Mouse (Mus musculus) frontal cortex, postnatal 14 days (tissue): ENCODE measurements around the gene Gm12185.
"Not testable (repeated sequence)": the region's sequence is repeated elsewhere in the genome, so short reads cannot be mapped to it uniquely, and the experiment has no call there.

ENCODE experiments used
- DNase-seq, 2 experiments: peaks; one replicate each; pipeline ENCODE4 v3.0.0; 2022; ENCODE audit warnings: low spot score in 2 of 2

Gene Gm12185

DNA sequence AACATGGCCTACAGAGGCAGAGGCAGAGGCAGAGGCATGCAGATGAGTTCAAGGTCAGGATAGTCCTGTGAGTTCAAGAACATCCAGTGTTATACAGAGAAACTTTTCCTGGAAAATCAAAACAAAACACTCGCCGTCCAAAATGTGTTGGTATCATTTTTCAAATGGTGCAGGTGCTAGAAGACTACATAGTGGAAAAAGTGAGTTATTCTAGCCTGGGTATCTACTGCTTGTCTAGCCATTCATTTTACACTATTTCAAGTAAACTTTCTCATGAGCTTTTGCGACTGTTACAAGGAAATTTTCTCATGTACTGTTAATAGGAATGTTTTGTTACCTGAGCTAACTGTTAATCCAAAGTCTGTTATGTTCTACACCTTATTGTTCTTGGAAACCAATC is 73.6 kb downstream of the Gm12185 start:
- no peak for DNase-seq

DNA sequence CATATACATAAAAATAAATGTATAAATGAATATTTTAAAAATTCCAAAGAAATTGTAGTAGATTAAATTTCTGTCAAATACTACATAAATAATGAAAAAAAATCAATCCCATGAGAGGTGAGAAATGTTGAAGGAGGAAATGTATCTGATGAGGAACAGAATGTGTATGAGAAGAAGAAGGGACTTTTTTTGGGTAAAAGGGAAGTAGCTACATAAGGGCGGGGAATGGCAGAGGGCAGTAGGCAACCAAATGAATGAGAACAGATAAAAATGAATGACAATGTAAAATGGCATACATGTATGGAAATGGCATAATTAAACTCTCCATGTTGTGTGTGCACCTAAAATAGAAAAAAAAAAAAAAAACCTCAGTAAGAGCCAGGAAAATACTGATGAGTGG is 78.4 kb downstream of the Gm12185 start:
- DNase-seq, result no peak

DNA sequence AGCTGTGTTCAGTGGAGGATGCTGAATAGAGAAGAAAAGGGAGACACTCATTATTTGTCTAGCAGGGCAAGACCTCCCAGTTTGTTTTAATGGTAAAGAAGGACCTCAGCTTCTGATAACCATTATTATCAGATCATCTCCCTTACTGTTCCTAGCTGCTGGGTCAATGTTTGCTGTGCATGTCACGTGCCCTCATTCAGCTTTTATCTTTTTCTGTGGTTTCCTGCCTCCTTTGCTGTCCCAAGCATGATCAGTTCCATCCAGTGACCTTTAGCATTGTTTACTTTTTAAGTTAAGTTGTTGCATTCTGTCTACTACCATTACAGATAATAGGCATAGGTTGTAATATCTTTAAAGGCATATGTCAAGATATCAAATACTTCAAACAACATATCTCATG is 83.6 kb downstream of the Gm12185 start:
- no peak for DNase-seq

DNA sequence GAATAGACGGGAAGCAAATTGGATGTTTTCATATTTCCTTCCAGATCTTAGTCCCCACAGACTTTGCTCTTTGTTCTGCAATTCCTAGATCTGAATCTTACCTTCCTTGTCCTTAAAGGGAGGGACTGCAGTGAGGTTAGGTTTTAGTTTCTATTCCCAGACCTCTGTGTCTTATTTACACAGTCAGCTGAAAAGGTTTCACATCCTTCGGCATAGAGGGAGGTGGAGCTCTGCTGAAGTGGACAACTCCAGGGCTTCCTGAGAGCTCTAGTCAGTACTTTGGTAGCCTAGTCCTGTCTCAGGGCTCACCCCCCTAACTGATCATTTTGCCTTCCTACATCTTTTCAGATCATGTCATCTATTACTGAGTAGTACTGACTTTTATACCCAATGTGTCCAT is 90.0 kb downstream of the Gm12185 start, which contains the start of gene Gm5431:
TSS of gene Gm5431 (minus strand) at position 194 of the 400 bp plus-strand sequence.
- no peak for DNase-seq

DNA sequence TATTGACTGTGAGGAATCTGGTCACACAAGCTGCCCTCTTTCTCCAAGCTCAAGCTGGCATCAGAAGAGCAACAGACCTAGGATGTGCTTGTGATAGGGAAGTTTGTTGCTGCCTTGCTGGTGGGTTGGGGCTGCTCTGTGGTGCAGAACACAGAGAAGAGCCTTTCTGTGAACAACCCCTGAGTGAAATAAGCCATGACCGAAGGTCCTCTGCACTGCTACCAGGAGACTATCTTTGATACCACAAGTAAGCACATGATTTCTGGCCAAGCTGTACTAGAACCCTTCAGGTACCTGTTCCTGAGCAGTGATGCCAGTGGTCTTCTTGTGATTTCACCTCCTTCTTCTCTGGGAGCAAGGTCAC is 90.5 kb downstream of the Gm12185 start:
- not testable (repeated sequence) for DNase-seq

DNA sequence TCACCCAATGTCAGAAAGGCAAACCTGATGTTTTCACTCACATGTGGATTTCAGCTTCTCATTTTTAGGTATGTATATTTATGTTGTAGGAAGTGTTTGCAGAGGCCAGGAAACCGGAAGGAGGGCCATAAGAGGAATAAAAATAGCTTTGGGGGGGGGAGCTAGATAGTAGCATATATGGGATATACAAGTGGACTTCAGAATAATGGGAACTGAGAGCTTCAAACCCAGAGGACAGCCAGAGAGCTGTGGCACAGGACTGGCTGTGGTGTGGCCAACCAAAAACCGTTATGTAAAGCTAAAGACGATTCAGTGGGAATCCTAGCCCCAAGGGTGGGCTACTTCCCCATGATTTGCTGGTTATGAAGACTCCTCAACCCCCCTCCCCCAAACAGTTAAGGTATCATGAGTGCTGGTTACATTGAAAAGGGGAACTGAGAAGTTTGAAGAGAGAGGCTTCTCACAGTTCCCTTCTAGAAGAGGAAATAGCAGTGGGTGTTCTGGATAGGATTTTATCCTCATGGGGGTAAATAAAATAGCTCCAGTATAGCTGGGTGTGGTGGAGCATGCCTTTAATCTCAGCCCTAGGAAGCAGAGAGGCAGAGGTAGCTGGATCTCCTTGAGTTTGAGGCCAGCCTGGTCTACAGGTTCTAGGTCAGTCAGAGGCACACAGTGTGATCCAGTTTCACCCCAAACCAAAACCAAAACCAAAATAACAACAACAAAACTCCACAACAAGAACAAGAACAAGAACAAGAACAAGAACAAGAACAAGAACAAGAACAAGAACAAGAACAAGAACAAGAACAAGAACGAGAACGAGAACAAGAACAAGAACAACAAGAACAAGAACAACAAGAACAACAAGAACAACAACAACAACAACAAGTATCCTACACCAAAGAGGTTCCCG is 91.1 kb downstream of the Gm12185 start:
- DNase-seq, result not testable (repeated sequence)

DNA sequence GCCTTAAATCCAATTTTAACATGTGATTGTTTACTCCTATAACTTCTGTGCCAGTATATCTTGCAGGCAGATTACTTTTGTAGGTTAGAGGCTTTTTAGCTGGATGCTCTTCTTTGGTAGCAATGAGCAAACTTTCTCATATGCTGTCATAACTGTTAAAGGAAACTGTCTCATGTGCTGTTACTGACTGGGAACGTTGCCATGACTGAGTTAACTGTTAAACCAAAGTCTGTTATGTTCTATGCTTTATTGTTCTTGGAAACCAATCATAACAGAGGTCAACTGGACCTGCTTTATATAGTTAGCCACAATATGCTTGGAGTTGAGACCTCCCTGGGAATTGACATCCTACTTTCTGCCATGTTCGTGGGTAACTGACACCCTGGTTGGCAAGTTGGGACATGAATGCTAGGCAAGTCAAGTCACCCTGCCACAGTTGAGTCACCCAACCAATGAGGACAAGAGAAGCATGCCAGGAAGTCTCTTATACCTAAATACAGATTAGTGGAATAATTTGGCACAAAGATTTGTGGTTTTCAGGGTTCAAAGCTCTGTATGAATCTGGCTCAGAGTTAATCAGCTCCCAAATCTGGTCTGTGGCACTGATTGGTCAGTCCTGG is 93.1 kb downstream of the Gm12185 start:
- no peak for DNase-seq

DNA sequence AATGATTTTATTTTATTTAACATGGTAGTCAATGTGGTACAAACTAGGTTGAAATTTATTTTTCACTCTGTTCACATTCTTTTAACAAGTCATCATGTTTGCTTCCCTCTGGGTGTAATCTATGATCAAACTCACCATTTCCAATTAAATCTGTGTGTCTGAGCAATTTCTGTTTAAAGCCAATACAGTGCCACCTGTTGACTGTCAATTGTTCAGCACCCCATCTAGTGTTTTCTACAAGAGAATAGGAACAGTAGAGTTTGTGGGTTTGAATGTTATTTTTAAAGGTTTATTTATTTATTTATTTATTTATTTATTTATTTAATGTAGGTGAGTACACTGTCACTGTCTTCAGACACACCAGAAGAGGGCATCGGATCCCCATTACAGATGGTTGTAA is 115.3 kb downstream of the Gm12185 start:
- no peak for DNase-seq

DNA sequence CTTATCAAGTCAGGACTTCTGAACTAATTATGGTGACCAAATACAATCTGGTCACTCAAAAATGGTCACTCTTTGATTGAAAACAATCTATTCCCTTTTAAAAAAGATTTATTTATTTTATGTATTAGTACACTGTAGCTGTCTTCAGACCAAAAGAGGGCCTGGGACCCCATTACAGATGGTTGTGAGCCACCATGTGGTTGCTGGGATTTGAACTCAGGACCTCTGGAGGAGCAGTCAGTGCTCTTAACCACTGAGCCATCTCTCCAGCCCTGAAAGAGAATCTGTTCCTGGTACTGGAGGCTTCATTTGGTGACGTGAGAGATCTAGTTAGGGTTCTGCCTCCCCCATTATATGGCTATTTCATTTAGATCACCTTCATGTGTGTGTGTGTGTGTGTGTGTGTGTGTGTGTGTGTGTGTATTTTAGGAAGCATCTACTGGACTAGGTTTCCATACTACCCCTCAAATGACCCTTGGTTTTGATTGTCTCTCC is 116.6 kb downstream of the Gm12185 start:
- not testable (repeated sequence) for DNase-seq

DNA sequence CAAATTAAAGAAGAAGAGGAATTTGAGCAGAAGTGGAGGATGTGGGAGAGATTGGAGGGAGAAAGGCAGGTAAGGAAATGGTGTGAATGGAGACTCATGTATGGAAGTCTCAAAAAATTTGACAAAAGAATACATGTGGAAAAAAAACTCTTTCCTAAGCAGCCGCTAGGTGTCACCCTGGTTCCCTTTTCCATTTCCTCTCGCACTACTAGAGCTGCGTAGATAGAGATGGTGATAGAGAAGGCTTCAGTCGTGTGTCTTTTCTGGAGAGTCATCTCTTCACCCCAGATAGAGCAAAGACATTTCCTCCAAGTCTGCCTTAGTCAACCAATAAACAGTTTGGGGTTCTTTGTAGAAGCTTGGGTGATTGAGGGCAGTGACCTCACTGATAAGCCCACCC is 117.6 kb downstream of the Gm12185 start:
- peak in 1 of 2 experiments; percentile 51 for DNase-seq

DNA sequence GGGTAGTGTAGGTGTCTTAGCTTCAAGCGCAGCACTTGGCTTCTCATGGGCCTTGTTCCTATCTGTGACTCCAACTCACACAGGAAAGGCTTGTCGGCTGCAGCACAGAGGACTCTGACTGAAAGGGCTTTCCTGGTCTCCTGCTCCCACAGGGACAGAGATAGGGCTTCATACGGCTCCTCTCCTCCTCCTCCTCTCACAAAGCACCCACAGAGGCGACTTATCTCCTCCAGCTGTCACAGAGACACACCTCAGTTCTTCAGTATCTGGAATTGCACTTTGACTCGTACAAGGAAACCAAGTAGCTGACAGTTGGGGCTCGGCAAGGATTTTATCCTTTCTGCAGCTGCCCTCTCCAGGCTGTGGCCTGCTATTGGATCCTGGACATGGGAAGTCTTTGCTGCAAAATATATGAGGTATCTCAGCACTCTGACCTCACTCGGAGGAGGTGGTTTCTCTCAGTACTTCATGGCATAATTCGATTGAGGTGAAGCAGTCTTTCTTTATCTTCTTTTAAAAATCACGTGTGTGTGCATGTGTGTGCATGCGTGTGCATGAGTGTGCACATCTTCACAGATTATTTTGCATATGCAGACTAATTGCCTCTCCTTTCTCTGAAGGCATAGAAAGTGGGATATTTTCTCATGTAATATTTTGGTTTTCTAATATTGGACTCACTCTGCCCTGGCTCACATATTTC is 118.3 kb downstream of the Gm12185 start:
- no peak for DNase-seq

DNA sequence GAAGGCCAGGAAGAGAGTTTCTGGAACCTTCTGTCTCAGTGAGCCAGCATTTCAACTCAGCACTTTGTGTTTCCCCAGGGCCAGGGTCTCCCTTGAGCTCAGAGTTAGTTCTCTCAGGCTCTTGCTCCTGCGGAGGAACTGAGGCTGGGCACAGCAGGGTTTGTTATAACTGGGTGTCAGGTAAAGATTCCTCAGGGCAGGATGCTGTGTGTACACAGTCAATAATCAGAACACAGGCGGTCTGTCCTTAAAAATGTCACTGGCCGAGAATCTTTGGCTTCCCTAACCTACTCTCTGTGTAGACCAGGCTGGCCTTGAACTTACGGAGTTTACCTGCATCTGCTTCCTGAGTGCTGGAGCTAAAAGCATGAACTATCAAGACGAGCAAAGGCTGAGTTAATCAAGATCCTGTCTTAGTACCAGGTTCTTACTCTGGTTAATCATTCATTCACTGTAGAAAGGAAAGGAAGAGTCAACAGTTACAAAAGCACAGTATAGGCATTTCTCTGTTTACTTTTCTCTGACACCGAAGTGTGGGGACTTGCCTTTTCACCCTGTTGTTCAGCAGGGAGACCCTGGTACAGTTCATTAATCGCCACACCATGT is 119.2 kb downstream of the Gm12185 start:
- no peak for DNase-seq

DNA sequence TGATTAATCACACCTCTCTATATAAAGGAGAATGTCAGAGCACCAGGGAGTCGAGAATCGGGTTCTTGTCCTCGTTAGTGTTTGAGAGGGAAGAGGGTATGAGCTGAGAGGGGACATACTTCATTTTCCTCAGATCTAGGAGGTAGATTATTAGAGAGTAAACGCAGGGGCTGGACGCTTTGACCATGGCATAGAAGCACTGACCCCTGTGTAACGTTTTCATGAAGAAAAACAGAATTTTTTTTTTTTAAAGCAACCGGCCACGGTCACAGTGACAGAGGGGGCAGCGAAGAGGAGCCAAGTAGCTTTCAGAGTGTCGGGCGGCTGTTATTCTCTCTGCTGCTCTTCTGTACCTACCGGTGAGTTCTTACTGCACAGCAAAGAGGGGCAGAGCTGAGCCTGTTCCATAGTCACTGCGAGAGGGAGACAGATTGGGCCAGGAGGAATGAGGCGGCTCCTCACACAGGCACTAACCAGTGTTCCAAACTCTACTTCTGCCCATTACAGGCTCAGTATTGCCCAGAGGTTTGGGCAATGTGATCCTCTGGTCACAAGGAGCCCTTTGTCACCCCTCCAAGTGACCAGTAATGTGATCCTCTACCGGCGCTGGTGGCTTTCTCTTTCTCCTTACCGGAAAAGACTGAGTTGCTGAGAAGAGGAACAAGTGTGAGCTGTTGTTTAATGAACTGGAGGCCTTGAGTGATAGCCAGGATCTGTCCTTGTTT is 120.0 kb downstream of the Gm12185 start:
- DNase-seq, result no peak

DNA sequence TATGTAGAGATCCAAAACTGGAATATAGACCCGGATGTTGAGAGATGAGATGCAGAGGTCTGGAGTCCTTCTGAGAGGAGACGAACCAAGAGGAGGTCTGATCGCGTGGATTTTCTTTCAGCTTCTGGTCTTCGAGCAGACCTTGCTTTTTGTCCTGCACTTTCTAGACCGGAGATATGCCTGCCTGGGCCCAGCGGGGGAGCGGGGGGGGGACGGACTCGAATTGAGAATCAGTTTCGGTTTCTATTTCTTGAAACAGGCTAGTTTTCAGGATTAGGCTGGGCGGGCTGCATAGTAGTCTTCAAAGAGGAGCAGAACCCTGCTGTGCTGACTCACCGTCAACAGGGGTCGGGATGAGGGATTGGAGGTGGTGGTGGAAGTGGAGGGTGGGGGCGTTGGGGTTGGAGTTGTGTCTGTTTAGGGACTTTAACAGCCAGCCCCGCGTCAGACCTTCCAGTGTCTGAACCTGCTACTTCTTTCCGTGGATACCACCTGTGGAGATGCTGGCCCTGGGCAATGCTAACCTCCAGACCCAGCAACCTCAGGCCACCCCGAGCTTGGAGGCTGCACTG is 120.7 kb downstream of the Gm12185 start, which contains the start of gene Irgm1:
TSS of gene Irgm1 (minus strand) at position 483 of the 572 bp plus-strand sequence.
- no peak for DNase-seq

DNA sequence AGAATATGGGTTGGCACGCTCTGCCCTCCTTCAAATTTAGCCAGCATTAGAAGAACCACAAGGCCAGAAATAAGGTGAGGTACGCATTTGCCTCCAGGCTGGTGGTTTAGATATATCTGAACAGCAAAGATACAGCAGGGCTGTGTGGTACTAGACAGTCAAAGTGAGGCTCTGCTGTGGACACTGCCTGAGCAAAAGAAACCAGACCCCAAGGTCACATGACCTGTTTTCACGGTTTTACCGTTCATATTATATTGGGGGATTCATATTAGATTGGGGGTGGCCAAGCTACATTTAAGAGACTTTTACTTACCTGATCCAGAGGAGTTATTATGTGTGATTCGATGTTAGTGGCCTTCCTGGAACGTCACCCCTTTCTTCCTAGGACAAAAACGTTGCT is 121.2 kb downstream of the Gm12185 start:
- DNase-seq, result no peak

DNA sequence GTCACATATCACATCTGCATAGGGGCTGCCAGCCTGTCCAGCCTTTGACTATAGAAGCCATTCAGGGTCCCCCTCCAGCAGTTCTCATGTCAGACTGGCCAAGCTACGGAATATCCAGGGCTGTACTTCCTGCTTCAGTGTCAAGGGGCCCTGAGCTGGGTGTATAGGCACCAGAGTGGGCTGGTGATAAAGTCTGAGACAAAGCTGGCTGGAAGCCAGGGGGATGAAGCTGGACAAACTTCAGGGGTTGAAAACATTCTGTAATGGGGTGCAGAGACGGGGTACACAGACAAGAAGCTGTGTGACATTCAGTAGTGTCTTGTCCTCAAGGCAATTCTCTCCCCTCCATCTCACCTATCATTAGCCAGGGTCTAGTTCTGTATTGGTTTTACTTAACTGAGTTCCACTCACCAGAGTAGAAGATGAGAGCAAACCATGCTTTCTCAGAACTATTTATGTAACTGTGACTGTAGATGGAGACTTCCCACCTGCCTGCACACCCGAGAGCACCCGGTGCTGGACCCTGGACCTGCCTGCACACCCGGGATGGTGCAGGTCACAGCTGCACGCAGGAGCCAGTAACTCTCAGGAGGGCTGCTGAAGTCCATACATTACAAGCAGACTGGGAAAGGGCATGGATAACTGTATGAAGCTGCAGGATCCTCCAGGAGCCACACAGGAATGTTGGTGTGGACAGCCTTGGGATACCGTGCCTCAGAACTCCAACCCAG is 122.5 kb downstream of the Gm12185 start:
- DNase-seq, result no peak

DNA sequence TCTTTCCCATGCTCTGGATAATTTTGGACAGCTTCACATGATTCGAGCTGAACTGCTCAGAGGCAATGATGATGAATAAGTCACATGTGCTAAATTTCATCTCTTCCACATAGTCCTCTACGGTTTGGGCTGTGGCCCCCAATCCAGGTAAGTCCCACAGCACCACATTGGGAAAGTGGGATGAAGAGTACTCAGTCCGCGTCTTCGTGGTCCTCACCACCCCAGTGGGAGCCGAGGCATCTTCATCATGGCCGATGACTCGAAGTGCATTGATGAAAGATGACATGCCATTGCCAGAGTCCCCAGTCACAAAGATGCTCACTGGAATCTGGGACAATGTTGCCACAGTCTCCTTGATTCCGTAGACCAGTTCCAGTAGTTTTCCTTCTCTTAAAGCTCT is 125.5 kb downstream of the Gm12185 start:
- DNase-seq, result no peak

DNA sequence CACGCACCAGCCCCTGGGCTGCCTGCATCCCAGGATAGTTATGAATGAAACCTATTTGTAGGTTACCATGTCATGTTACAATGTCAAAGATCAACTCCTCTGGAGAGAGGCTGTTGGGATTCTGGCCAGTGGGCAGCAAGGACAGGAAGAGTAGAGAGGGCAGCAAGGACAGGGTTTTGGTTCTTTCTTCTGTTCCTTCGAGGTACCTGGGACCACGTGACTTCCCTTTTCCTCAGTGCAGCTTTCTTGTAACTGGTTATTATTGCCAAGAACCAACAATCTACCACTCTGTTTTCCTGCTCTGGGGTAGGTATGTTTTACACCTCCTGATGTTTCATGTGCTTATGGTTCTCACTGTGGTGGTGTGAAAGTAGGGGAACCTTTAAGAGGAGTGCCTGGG is 128.2 kb downstream of the Gm12185 start:
- DNase-seq, result no peak

DNA sequence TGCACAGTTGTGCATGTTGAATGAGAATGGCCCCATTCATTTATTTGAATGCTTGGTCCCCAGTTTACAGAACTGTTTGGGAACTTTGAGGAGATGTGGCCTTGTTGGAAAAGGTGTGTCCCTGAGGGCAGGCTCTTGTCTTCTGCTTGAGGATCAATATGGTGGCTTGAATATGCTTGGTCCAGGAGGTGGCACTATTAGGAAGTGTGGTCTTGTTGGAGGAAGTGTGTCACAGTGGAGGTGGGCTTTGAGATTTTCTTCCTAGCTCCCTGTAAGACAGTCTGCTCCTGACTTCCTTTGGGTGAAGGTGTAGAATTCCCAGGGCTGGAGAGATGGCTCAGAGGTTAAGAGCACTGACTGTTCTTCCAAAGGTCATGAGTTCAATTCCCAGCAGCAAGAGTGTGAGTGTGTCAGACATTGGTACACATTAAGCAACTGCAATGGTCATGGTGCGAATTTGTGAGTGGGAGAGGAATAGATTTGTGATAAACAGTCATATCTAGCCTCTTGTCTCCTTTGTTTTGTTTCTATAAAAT is 129.2 kb downstream of the Gm12185 start:
- DNase-seq, result no peak

DNA sequence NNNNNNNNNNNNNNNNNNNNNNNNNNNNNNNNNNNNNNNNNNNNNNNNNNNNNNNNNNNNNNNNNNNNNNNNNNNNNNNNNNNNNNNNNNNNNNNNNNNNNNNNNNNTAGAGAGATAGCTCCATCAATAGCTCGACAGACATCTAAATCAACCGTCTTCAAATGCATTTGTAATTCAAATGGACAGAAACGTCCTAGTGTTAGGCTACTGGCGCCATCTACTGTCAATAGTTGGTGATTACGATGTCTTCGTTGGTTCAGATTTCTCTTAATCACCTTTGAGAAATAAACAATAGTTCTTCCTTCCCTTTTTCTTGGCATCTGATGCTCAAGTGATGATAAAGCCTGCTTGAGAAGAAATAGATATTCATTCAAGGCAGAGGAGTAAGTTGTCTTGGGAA is 133.0 kb downstream of the Gm12185 start:
- no peak for DNase-seq
